Mouse (Mus musculus) cerebellum, adult 2 months (tissue): ENCODE measurements around the gene Frmd4a.

Experiments
- CTCF ChIP-seq: fragments of 200-500 bp; IDR thresholded peaks from 2 replicates; pipeline ENCODE4 v1.5.1; 2011; ENCODE audit warnings: low read depth, mild to moderate bottlenecking, control low read depth, low read length, moderate library complexity, borderline replicate concordance; ENCODE audit not compliant: insufficient read depth
- POLR2A ChIP-seq: fragments of 200-500 bp; IDR thresholded peaks from 2 replicates; pipeline ENCODE4 v1.6.1; 2011; ENCODE audit warnings: low read length, control low read depth, borderline replicate concordance; ENCODE audit not compliant: insufficient read depth

DNA sequence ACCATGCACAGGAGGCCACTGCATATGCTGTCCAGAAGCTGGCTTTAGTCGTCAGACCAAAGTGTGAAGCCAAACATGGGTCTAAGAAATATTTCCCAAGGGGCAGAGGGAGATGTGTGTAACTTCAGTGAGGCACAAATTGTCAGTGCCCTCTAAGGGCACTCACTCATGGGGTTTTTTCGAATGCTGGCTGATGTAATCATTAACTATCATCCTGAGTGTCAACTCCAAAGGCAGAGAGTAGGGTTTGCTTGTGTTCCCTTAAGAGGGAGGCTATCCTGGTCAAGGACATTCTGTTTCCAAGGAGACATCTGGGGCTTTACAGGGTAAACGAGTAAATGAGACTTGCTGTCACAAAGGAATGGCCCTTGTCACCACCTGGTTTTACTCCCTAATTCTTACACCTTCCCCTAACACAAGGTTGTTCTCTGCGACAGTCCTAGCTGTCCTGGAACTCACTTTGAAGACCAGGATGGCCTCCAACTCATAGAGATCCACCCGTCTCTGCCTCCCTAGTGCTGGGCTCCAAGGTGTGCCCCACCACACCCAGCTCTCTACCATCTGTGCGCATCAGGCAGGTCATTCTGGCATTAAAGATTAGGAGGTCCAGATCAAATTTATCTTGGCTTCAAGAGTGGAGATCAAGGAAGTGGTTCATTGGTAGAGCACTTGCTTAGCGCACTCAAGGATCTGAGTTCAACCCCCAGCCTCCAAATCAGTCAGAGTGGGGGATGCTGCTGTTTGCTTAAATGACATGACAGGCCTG, 555.2 kb downstream of the Frmd4a start:
- TF ChIP-seq CTCF, result no peak
- no peak for TF ChIP-seq POLR2A
